Mouse (Mus musculus) erythroblast, embryonic 14.5 days (primary cell): Measurements from ENCODE around the gene Dennd5a.

ENCODE experiments used
- GATA1 ChIP-seq: IDR thresholded peaks from 2 replicates; pipeline ENCODE4 v1.6.1; 2012; ENCODE audit warnings: low read length, inconsistent platforms, mixed read lengths
- TAL1 ChIP-seq: IDR thresholded peaks from 3 replicates; pipeline ENCODE4 v1.6.1; 2012; ENCODE audit warnings: low read length, inconsistent platforms, mixed read lengths

DNA sequence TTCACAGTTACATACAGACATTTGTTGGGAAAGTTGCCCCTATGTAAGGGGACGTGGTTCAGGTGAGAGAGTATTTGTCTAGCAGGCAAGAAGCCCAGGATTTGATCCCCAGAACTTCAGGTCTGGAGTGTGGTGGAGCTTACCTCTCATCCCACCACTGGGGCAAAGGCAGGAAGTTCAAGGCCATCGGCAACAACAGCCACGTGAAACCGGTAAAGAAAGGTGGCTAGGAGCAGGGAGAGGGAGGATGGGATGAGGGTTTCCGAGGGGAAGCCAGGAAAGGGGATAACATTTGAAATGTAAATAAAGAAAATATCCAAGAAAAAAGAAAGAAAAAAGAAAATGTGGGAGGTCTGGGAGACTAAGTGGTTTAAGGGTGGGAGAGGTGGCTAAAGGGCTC lies 87.1 kb downstream of the Dennd5a start:
- TF ChIP-seq GATA1 (no peak), TAL1 (no peak)
